Mouse (Mus musculus): ENCODE data around the gene Qtrt1. TPM values are rescaled to one million over a fixed set of nuclear protein-coding genes. Genes with fewer than 3 reads are reported as not detected.

The Qtrt1 gene
- polyA plus RNA-seq, 1 experiment from 2014 or later: 53.0 TPM

Other genes starting within 250 kb of the Qtrt1 start
- gene Pde4a, start 246.1 kb upstream of the Qtrt1 start, polyA plus RNA-seq (2015; fragmentation: Nextera tagmentation; extraction: Ambion mirVana): 20.1 and 20.2 TPM in 2 replicates
- gene Keap1, start 172.5 kb upstream of the Qtrt1 start, polyA plus RNA-seq (2015; fragmentation: Nextera tagmentation; extraction: Ambion mirVana): 58.6 and 61.9 TPM in 2 replicates
- 1.1 and 1.6 TPM in 2 replicates for gene S1pr5, start 163.4 kb upstream of the Qtrt1 start, polyA plus RNA-seq (2015; fragmentation: Nextera tagmentation; extraction: Ambion mirVana)
- 55.3 and 57.8 TPM in 2 replicates for gene Atg4d, start 146.5 kb upstream of the Qtrt1 start, polyA plus RNA-seq (2015; fragmentation: Nextera tagmentation; extraction: Ambion mirVana)
- 20.3 and 21.6 TPM in 2 replicates for gene Kri1, start 123.9 kb upstream of the Qtrt1 start, polyA plus RNA-seq (2015; fragmentation: Nextera tagmentation; extraction: Ambion mirVana)
- gene Cdkn2d, start 120.4 kb upstream of the Qtrt1 start, polyA plus RNA-seq (2015; fragmentation: Nextera tagmentation; extraction: Ambion mirVana): 79.6 and 81.3 TPM in 2 replicates
- gene Ap1m2, start 99.5 kb upstream of the Qtrt1 start, polyA plus RNA-seq (2015; fragmentation: Nextera tagmentation; extraction: Ambion mirVana): 0.23 and 0.34 TPM in 2 replicates
- 61.6 and 63.1 TPM in 2 replicates for gene Slc44a2, start 91.1 kb upstream of the Qtrt1 start, polyA plus RNA-seq (2015; fragmentation: Nextera tagmentation; extraction: Ambion mirVana)
- 312 and 327 TPM in 2 replicates for gene Ilf3, start 44.0 kb upstream of the Qtrt1 start, polyA plus RNA-seq (2015; fragmentation: Nextera tagmentation; extraction: Ambion mirVana)
- gene Dnm2, start 13.1 kb downstream of the Qtrt1 start, polyA plus RNA-seq (2015; fragmentation: Nextera tagmentation; extraction: Ambion mirVana): 66.9 and 71.8 TPM in 2 replicates
- 57.2 and 60.3 TPM in 2 replicates for gene Tmed1, start 98.4 kb downstream of the Qtrt1 start, polyA plus RNA-seq (2015; fragmentation: Nextera tagmentation; extraction: Ambion mirVana)
- 5.1 and 6.3 TPM in 2 replicates for gene AB124611, start 114.3 kb downstream of the Qtrt1 start, polyA plus RNA-seq (2015; fragmentation: Nextera tagmentation; extraction: Ambion mirVana)
- gene Carm1, start 135.1 kb downstream of the Qtrt1 start, polyA plus RNA-seq (2015; fragmentation: Nextera tagmentation; extraction: Ambion mirVana): 32.1 and 39.6 TPM in 2 replicates
- gene Timm29, start 180.9 kb downstream of the Qtrt1 start, polyA plus RNA-seq (2015; fragmentation: Nextera tagmentation; extraction: Ambion mirVana): 52.8 and 58.6 TPM in 2 replicates
- 28.7 and 28.8 TPM in 2 replicates for gene Yipf2, start 181.0 kb downstream of the Qtrt1 start, polyA plus RNA-seq (2015; fragmentation: Nextera tagmentation; extraction: Ambion mirVana)
- 172 and 183 TPM in 2 replicates for gene Smarca4, start 204.3 kb downstream of the Qtrt1 start, polyA plus RNA-seq (2015; fragmentation: Nextera tagmentation; extraction: Ambion mirVana)